Mouse (Mus musculus) bone marrow macrophage, adult 2 months (primary cell): ENCODE data around the gene Gm20807. TPM values are rescaled to one million over a fixed set of nuclear protein-coding genes. Genes with fewer than 3 reads are reported as not detected.
"Not testable (repeated sequence)": the region's sequence is repeated elsewhere in the genome, so short reads cannot be mapped to it uniquely, and the experiment has no call there.

Source experiments
- H3K27ac ChIP-seq: 2 replicates; pipeline ENCODE4 v1.5.1; 2012; ENCODE audit warnings: low read depth, low read length; ENCODE audit not compliant: insufficient read depth
- H3K4me1 ChIP-seq: 2 replicates; pipeline ENCODE4 v1.6.1; 2012; ENCODE audit warnings: low read length; ENCODE audit not compliant: control insufficient read depth, insufficient read depth
- H3K4me3 ChIP-seq: 2 replicates; pipeline ENCODE4 v1.5.1; 2012; ENCODE audit warnings: mild to moderate bottlenecking, low read length, moderate library complexity; ENCODE audit not compliant: insufficient read depth
- polyA plus RNA-seq: library from polyadenylated mRNA; stranded (reverse); fragments of >200 nt; gene quantifications from 2 replicates; pipeline ENCODE4 v1.2.4, GENCODE M21; 2012; ENCODE audit not compliant: missing spikeins, insufficient read depth, insufficient read length

Gene Gm20807
- polyA plus RNA-seq: not detected in 2 replicates

DNA sequence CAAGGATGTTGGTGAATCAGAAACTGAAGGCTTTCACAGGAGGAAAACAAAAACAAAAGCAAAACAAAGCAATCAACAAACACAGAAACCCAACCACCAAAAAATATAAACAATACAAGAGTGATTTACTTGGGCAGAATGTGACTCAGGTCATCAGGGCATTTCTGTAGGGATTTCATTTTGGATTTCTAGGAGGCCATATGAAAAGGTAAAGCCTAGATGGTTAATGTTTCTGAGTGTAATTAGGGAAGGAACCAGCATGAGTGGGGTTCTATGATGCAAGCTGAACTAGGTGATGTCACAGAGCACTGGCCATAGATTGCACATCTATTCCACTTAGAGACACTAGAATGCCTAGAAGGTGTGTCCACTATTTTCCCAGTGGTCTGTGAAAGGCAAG, at the start of gene Gm20807:
Gm20807 (plus strand) TSS at position 301 of the 400 bp plus-strand sequence.
- H3K4me1 ChIP-seq, H3K27ac ChIP-seq, H3K4me3 ChIP-seq: not testable (repeated sequence)

Other genes starting within 250 kb of the Gm20807 start
- not detected in 2 replicates for gene Gm21891, start 90.6 kb downstream of the Gm20807 start, polyA plus RNA-seq
- not detected in 2 replicates for gene Gm21425, start 119.1 kb downstream of the Gm20807 start, polyA plus RNA-seq
- not detected in 2 replicates for gene Gm21828, start 181.0 kb downstream of the Gm20807 start, polyA plus RNA-seq
- not detected in 2 replicates for gene Gm21440, start 209.5 kb downstream of the Gm20807 start, polyA plus RNA-seq
- gene Gm21454, start 209.6 kb downstream of the Gm20807 start, polyA plus RNA-seq: not detected in 2 replicates